Mouse (Mus musculus): Measurements from ENCODE around the gene Capn11.
"Not testable (repeated sequence)": the region's sequence is repeated elsewhere in the genome, so short reads cannot be mapped to it uniquely, and the experiment has no call there.

Gene Capn11

DNA sequence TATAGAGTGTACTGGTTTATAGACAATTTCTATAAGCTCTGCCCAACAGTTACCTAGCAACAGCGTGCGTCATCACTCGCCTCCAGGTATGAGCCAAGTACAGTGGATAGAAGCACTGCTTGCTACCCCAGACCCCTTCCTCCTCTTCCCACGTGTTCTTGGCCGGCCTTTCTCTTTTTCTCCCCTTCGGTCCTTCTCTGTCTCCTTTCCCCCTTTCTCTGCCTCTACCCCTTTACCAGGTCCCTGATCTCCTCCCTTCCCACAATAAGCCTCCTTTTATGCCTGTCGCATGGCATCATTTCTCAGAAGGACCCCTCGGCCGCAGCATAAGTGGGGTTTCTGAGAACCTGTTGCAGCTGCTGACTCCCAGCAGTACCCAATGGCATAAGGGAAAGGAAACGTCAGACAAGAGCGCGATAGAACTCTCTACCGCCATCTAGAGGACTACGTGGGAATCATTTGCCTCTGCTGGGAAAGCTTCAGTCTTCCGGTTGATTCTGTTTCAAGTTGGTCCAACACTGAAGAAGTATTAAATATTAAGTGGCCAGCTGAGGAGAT, 32.5 kb downstream of the Capn11 start:
- DNase-seq, result peak; percentile 83

- DNase-seq, result not testable (repeated sequence)
Measured at GRCm38 (mm10) chr17:45623425-45623824, 35.7 kb downstream of the Capn11 start.

GRCm38 (mm10) chr17:45619386-45620256, 39.5 kb downstream of the Capn11 start:
- peak; percentile 73 for DNase-seq

DNA sequence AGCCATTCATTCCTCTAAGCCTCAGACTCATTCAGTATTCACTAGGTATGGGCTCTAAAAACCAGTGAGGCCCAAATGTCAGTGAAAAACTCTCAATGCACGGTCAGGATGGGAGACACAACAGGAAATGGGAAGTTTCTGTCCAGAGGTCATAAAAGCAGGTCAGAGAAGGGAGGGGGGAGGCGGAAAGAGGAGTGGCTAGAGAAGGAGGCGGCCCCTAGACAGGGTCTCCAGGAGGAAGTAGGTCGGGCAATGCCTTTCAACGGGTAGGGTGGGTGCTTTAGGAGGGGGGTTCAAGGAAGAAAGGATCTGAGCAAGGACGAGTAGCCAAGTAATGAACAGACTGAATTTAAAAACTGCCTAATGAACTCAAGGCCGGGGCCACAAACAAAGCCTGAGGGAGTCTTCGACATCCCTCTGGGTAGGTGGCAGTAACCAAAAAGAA, 40.2 kb downstream of the Capn11 start:
- peak; percentile 81 for DNase-seq

GRCm38 (mm10) chr17:45617655-45618054, 41.5 kb downstream of the Capn11 start:
- no peak for DNase-seq

DNA sequence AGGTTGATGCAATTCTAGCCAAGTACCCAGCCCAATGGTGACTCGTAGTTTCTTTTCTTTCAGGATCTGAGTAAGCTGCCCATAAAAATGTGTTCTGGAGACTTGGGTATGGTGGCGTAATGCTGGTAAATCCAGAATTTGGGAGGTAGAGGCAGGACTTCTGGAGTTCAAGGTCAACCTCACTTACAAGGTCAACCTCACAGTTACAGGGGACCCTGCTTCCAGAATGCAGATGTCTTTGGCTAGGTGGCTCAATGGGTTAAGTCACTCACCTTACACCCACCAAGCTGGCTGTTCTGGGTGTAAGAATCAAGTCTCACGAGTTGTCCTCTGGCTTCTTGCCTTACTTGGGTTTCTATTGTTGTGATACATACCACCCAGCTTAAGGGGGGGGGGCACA, 42.4 kb downstream of the Capn11 start:
- no peak for DNase-seq

- DNase-seq, result no peak
Measured at GRCm38 (mm10) chr17:45616046-45616650, 43.0 kb downstream of the Capn11 start.

- no peak for DNase-seq
Measured at GRCm38 (mm10) chr17:45612921-45613320, 46.2 kb downstream of the Capn11 start.

GRCm38 (mm10) chr17:45612008-45612407, 47.1 kb downstream of the Capn11 start:
- no peak for DNase-seq

DNA sequence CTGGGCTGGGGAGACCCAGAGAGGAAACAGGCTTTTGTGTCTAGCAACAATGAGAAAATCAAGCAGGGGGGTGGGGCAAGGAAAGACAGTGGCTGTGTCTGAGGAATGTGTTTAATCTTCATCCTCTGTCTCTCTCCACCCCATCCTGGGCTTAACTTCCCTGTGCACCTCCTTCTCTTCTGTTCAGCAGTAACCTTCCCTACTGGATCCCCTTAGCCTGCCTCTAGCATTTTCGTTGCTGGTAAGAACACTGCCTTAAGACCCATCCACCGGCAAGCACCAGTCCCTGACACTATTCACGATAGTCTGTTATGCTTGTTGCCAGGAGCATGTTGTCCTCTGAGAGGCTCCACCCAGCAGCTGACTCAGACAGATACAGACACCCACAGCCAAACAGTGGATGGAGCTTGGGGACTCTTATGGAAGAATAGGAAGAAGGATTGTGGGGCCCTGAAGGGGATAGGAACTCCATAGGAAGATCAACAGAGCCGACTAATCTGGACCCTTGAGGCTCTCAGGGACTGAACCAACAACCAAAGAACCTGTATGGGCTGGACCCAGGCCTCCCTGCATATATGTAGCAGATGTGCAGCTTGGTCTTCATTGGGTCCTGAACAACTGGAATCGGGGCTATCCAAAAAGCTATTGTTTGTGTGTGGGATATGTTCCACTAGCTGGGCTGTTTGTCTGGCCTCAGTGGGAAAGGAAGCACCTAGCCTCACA, 48.8 kb downstream of the Capn11 start:
- peak; percentile 50 for DNase-seq

GRCm38 (mm10) chr17:45608396-45608795, 50.7 kb downstream of the Capn11 start:
- no peak for DNase-seq

DNA sequence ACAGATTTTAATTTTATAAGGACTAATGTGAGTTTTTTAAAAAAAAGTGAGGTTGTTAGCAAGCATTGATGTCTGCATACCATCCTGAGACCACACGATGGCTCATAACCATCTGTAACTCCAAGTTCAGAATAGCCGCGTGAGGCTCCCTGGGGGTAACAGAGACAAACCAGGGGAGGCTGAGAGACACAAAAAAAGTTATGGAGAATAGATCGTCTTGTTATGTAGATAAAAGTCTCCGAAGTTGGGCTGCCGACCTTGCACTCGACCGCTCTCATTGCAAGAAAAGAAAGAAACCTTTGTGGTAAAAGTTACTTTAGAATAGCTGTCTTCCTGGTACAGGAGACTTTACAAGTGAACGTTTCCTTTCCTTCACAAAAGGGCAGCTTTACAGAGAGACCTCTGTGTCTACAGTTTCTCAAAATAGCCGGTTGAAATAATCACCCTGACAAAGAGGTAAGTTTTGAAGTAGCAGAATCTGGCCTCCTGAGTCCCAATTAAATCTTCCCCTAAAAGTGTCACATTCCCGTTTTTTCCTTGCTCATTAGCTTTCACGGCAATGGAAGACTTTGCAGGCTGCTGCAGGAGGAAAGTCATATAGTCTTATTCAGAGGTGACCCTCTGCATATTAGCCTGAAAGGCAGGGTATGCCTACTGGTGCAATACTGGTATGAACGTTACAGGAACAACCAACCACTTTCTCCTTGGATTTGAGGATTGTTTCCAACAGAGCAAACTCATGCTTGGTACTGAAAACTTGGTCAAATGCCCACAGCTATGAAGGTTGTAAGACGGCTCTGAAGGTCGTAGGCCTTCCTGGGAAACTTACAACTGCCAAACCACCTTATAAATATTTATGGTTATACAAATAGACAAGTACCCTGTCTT, 51.9 kb downstream of the Capn11 start:
- DNase-seq, result no peak

DNA sequence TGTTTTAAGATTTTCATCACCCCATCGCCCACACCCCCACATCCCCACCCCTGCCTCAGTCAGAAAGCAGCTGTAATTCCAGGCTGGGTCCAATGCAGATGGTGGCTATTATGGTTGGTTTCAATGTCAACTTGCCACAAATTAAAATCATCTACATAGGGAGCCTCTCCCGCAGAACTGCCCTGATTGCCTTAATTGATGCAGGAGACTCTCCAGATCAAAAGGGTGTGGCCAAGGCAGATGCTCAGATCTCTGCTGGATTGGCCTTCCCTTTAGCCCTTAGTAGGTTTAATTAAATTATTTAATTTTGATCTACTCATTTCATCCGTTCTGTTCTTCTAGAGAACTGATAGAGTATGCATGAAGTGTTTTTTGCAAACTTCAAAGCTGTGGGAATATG, 56.1 kb downstream of the Capn11 start:
- DNase-seq, result no peak

DNA sequence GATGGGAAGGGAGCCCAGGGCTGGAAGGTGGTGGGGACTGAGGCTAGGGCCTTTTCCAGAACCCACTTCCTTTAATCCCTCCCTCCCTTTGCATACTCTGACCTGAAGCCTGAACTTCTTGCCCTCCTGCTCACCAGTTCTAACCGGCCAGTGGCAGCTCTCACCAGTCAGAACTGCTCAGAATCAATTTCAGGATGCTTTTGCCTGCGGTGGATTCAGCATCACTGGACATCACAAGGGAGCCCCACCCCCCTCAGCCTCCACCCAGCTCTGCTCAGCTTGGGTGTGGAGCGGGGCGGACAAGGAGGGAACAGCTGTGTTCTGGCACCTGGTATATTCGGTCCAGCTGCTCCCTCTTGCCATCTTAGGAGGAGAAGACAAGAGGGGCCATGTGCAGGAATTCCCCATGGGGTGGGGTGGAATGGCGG, 57.2 kb downstream of the Capn11 start, which contains the start of gene Mymx:
Mymx (minus strand) TSS at position 226 of the 428 bp plus-strand sequence.
- DNase-seq, result peak; percentile 71

DNA sequence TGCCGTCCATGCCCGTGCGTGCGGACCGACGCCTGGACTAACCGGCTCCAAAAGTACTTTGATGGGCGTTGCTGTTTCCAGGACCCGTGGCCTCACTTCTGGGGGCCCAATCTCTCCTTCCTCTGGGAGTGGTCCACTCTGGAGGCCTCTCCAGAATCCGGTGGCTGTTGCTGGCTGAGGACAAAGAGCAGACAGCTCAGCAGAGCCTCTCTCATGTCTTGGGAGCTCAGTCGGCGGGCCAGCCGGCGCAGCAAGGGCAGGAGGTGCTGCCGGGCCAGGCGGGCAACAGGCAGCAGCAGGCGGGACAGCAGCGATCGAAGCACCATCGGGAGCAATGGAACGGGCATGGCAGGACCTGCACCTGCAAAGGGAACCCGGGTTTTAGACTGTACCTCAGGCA, 57.8 kb downstream of the Capn11 start:
- DNase-seq, result peak; percentile 30

- DNase-seq, result no peak
Measured at GRCm38 (mm10) chr17:45600267-45600666, 58.9 kb downstream of the Capn11 start.

DNA sequence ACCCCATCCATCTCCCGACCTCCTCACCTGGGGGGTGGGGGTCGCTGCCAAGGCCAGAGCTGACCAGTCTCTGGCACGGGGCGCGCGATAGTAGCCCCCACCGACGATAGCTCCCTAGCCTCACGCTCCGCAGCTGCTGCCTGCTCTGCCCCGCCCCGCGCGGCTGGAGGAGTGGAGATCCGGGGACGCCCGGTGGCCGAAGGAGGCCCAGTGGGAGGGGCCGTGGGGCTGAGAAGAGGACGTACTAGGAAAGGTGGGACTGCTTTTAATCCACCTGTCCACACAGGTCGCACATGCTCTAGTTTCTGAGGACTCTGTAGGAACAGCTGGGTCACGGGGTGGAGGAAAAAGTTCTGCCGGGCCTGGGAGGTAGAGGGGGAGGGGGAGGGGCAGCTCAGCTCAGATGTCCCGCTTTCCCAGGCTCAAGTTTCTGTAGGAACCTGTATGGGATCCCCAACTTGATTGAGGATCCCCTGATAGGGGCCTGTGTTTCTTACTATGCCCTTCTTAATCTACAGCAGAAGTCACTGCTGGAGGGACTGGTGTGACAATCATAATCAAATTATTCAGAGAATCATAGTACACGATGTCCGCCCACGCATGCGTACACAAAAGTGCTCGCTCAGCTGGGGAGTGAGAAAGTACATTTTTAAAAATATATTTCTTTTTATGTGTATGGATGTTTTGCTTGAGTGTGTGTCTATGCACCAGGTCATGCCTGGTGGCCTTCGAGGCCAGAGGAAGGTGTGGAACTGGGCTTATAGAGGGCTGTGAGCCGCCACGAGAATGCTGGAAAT, 59.5 kb downstream of the Capn11 start, which contains the start of gene Slc29a1:
Slc29a1 (minus strand) TSS at position 161 of the 797 bp plus-strand sequence.
- DNase-seq, result peak; percentile 85

- DNase-seq, result no peak
Measured at GRCm38 (mm10) chr17:45598891-45599290, 60.2 kb downstream of the Capn11 start.

DNA sequence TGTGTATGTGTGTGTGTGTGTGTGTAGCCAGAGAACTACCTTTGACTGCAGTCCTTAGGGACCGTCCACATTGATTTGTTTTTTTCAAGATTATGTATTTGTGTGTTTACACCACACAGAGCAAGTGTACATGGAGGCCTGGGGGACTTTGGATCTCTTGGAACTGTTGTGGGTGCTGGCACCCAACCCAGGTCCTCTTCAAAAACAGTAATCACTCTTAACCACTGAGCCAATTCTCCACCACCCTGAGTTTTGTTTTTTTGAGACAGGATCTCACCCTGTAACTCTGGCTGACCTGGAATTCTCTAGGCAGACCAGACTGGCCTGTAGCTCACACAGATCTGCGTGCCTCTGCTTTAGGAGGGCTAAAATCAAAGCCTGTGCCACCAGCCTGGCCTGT, 60.7 kb downstream of the Capn11 start:
- DNase-seq, result no peak

DNA sequence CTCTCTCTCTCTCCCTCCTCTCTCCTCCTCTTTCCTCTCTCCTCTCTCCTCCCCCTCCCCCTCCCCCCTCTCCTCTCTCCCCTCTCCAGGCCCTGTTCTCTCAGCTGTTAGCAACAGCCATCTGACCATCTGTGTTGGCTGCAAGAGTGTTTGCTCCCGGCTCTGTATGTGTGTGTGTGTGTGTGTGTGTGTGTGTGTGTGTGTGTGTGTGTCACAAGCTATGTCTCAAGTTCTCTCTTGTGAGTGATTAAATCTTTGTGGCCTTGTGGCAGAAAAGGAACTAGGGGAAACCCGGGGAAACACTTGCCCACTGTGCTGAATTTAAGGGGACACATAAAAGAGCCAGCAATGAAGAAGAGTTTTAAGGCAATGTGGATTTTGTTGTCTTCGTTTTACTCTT, 61.3 kb downstream of the Capn11 start:
- DNase-seq, result peak; percentile 61

Data from kidney, postnatal 10 days (tissue).